Mouse (Mus musculus): Measurements from ENCODE around the gene Gm10188.

Gene Gm10188

GRCm38 (mm10) chr1:132231470-132232274, 2.1 kb upstream of the Gm10188 start:
- no peak for DNase-seq (ENCODE audit: inconsistent age in 2 of 2, low spot score in 1 of 2)

GRCm38 (mm10) chr1:132226297-132227080, 3.1 kb downstream of the Gm10188 start:
- DNase-seq (ENCODE audit: inconsistent age in 2 of 2, low spot score in 1 of 2), result no peak

- no peak for DNase-seq (ENCODE audit: inconsistent age in 2 of 2, low spot score in 1 of 2)
These were observed 7.4 kb downstream of the Gm10188 start for GRCm38 (mm10) chr1:132222166-132222565.

- no peak for DNase-seq (ENCODE audit: inconsistent age in 2 of 2, low spot score in 1 of 2)
These were observed 7.9 kb downstream of the Gm10188 start for GRCm38 (mm10) chr1:132221627-132222026.

- no peak for DNase-seq (ENCODE audit: inconsistent age in 2 of 2, low spot score in 1 of 2)
These were observed 13.3 kb downstream of the Gm10188 start for GRCm38 (mm10) chr1:132216276-132216675.

- peak in 1 of 2 experiments; percentile 45 for DNase-seq (ENCODE audit: inconsistent age in 2 of 2, low spot score in 1 of 2)
These were observed 16.5 kb downstream of the Gm10188 start for GRCm38 (mm10) chr1:132213076-132213475.

GRCm38 (mm10) chr1:132212218-132212617, 17.3 kb downstream of the Gm10188 start:
- peak; percentile 71 to 89 for DNase-seq (ENCODE audit: inconsistent age in 2 of 2, low spot score in 1 of 2)

GRCm38 (mm10) chr1:132211672-132212071, 17.9 kb downstream of the Gm10188 start:
- peak in 1 of 2 experiments; percentile 26 for DNase-seq (ENCODE audit: inconsistent age in 2 of 2, low spot score in 1 of 2)

GRCm38 (mm10) chr1:132210922-132211321, 18.6 kb downstream of the Gm10188 start:
- DNase-seq (ENCODE audit: inconsistent age in 2 of 2, low spot score in 1 of 2), result peak; percentile 54 to 85

GRCm38 (mm10) chr1:132209400-132209799, 20.2 kb downstream of the Gm10188 start:
- DNase-seq (ENCODE audit: inconsistent age in 2 of 2, low spot score in 1 of 2), result no peak

GRCm38 (mm10) chr1:132208154-132208553, 21.4 kb downstream of the Gm10188 start:
- DNase-seq (ENCODE audit: inconsistent age in 2 of 2, low spot score in 1 of 2), result peak in 1 of 2 experiments; percentile 21

GRCm38 (mm10) chr1:132206828-132207227, 22.7 kb downstream of the Gm10188 start:
- DNase-seq (ENCODE audit: inconsistent age in 2 of 2, low spot score in 1 of 2), result peak in 1 of 2 experiments; percentile 46

GRCm38 (mm10) chr1:132205958-132206357, 23.6 kb downstream of the Gm10188 start:
- DNase-seq (ENCODE audit: inconsistent age in 2 of 2, low spot score in 1 of 2), result peak in 1 of 2 experiments; percentile 75

- DNase-seq (ENCODE audit: inconsistent age in 2 of 2, low spot score in 1 of 2), result no peak
These were observed 26.8 kb downstream of the Gm10188 start for GRCm38 (mm10) chr1:132202771-132203170.

- peak in 1 of 2 experiments; percentile 14 for DNase-seq (ENCODE audit: inconsistent age in 2 of 2, low spot score in 1 of 2)
These were observed 27.6 kb downstream of the Gm10188 start for GRCm38 (mm10) chr1:132201936-132202335.

- peak in 1 of 2 experiments; percentile 13 for DNase-seq (ENCODE audit: inconsistent age in 2 of 2, low spot score in 1 of 2)
These were observed 28.1 kb downstream of the Gm10188 start for GRCm38 (mm10) chr1:132201511-132201860.

- peak in 1 of 2 experiments; percentile 19 for DNase-seq (ENCODE audit: inconsistent age in 2 of 2, low spot score in 1 of 2)
These were observed 28.7 kb downstream of the Gm10188 start for GRCm38 (mm10) chr1:132200562-132201510.

- peak in 1 of 2 experiments; percentile 13 for DNase-seq (ENCODE audit: inconsistent age in 2 of 2, low spot score in 1 of 2)
These were observed 29.6 kb downstream of the Gm10188 start for GRCm38 (mm10) chr1:132199934-132200333.

- DNase-seq (ENCODE audit: inconsistent age in 2 of 2, low spot score in 1 of 2), result peak; percentile 1 to 15
These were observed 30.3 kb downstream of the Gm10188 start for GRCm38 (mm10) chr1:132199244-132199643.

GRCm38 (mm10) chr1:132198401-132199071, 31.0 kb downstream of the Gm10188 start:
- peak; percentile 2 to 20 for DNase-seq (ENCODE audit: inconsistent age in 2 of 2, low spot score in 1 of 2)

Measured in adrenal gland, adult (tissue).